Mouse (Mus musculus): ENCODE results near the gene Cgrrf1.

DNA sequence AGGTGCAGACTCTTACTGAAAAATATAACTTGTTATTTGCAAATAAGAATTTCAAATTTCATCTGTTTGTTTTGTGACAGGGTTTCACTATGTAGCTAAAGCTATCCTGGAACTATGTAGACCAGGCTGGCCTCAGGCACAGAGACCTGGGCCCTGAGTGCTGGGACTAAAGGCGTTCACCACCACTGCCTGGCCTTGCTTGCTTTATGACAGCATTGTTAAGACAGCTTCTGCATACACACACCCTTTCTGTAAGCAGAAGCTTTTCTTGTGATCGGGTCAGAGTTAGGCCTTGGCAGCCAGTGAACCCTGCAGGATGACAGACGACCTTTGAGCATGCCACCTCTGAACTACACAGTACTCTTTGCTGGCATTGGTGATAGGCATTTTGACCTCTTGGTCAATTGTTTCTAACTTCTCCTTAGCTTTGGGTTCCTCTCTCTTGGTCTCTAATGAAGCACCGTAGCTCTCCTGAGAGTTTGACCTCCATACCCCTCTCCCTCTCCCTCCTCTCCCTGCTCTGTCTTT lies 16.2 kb downstream of the Cgrrf1 start:
- TF ChIP-seq CTCF (IDR thresholded peaks at IDR 0.05; ENCODE audit: control insufficient read depth, insufficient read depth, insufficient replicate concordance, low read depth, low read length): no peak
- TF ChIP-seq POLR2A (IDR thresholded peaks at IDR 0.05; ENCODE audit: control insufficient read depth, low read depth, low read length): no peak
